Mouse (Mus musculus): ENCODE results near the gene Cdk15. TPM values are rescaled to one million over a fixed set of nuclear protein-coding genes. Genes with fewer than 3 reads are reported as not detected.

The Cdk15 gene
- polyA plus RNA-seq, 1 experiment: 0.12 TPM

DNA sequence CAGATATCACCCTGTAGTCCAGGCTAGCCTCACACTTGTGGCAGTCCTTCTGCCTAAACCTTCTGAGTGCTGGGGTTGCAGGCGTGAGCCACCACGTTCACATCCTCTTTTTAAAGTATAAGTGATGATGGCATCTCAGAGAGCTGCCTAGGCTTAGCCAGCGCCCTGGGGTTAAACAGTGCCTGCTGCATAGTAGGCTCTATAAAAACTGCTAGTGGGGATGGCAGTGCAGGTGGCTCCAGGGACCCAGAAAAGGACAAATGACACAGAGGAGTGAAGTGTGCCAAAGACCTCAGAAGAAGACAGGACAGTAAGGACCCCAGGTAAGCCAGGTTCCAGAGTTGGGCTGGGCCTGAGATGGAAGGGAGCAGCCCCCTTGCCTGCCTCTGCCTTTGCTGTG is 104.1 kb downstream of the Cdk15 start:
- Histone ChIP-seq H3K4me1 (replicated peaks; ENCODE audit: control insufficient read depth, insufficient read depth, low read length) (no peaks in the 10 kb centered on the region), H3K4me3 (ENCODE audit: control insufficient read depth, insufficient read depth, low read length) (no peak overlapping the region), H3K36me3 (ENCODE audit: control insufficient read depth, insufficient read depth, low read length) (no peaks in the 10 kb centered on the region), H3K27ac (ENCODE audit: control insufficient read depth, insufficient read depth, low read length) (no peak overlapping the region), H3K27me3 (ENCODE audit: control insufficient read depth, insufficient read depth, low read length) (no peaks in the 10 kb centered on the region)
- 64% methylated on average over 3 of the region's 3 CpGs for WGBS
- no peak for DNase-seq
- no peak for TF ChIP-seq POLR2A (IDR thresholded peaks at IDR 0.05; ENCODE audit: control insufficient read depth, extremely low read depth, insufficient read depth, low read length, poor library complexity)
- no peak for TF ChIP-seq CTCF (IDR thresholded peaks at IDR 0.05; ENCODE audit: borderline replicate concordance, control insufficient read depth, extremely low read depth, insufficient read depth, low read length, poor library complexity)

DNA sequence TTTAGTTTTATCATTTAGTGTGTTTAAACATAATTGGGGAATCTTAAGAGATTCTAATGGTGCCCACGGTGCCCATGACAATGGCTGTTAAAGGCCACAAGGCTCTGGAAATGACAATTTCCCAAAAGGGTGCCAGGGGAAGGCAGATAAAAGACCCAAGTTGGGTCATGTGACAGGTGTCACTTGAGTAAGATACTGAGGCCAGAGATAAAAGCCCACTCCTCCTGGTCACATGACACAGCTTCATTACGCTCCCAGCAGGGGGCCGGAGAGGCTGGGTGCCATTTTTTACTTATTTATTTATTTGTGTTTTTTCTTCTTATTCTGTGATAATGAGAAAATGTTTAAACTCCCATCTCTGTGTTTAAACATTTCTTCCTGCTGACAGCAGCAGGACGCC is 104.8 kb downstream of the Cdk15 start:
- H3K27me3 ChIP-seq (ENCODE audit: control insufficient read depth, insufficient read depth, low read length): no peaks in the 10 kb centered on the region
- no peak overlapping the region for H3K4me3 ChIP-seq (ENCODE audit: control insufficient read depth, insufficient read depth, low read length)
- H3K27ac ChIP-seq (ENCODE audit: control insufficient read depth, insufficient read depth, low read length): no peak overlapping the region
- TF ChIP-seq CTCF (IDR thresholded peaks at IDR 0.05; ENCODE audit: borderline replicate concordance, control insufficient read depth, extremely low read depth, insufficient read depth, low read length, poor library complexity) (no peak), POLR2A (IDR thresholded peaks at IDR 0.05; ENCODE audit: control insufficient read depth, extremely low read depth, insufficient read depth, low read length, poor library complexity) (no peak)
- no peak for DNase-seq
- WGBS: 96% methylated on average over 4 of the region's 4 CpGs
- no peaks in the 10 kb centered on the region for H3K36me3 ChIP-seq (ENCODE audit: control insufficient read depth, insufficient read depth, low read length)
- no peaks in the 10 kb centered on the region for H3K4me1 ChIP-seq (replicated peaks; ENCODE audit: control insufficient read depth, insufficient read depth, low read length)

DNA sequence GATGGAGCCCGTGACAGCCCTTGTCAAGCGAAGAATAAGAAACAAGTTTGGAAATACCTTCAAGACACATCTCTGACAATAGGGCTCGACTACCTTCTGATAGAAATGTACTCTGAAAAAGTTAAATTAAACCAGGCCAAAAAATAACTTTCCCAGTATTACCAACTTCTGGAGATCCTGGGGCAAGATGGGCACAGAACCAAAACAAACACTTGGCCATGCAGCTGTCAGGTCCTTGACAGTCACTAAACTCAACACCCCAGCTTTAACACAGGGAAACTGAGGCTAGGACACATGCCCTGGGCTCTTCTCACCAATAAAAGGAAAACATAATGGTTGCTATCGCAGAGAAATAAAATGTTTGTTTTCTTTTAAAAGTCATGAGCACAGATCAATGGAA is 105.3 kb downstream of the Cdk15 start:
- 97% methylated on average over 4 of the region's 4 CpGs for WGBS
- no peak for DNase-seq
- Histone ChIP-seq H3K27ac (ENCODE audit: control insufficient read depth, insufficient read depth, low read length) (no peak overlapping the region), H3K27me3 (ENCODE audit: control insufficient read depth, insufficient read depth, low read length) (no peaks in the 10 kb centered on the region), H3K4me3 (ENCODE audit: control insufficient read depth, insufficient read depth, low read length) (no peak overlapping the region), H3K4me1 (replicated peaks; ENCODE audit: control insufficient read depth, insufficient read depth, low read length) (no peaks in the 10 kb centered on the region), H3K36me3 (ENCODE audit: control insufficient read depth, insufficient read depth, low read length) (no peaks in the 10 kb centered on the region)
- no peak for TF ChIP-seq POLR2A (IDR thresholded peaks at IDR 0.05; ENCODE audit: control insufficient read depth, extremely low read depth, insufficient read depth, low read length, poor library complexity)
- no peak for TF ChIP-seq CTCF (IDR thresholded peaks at IDR 0.05; ENCODE audit: borderline replicate concordance, control insufficient read depth, extremely low read depth, insufficient read depth, low read length, poor library complexity)

DNA sequence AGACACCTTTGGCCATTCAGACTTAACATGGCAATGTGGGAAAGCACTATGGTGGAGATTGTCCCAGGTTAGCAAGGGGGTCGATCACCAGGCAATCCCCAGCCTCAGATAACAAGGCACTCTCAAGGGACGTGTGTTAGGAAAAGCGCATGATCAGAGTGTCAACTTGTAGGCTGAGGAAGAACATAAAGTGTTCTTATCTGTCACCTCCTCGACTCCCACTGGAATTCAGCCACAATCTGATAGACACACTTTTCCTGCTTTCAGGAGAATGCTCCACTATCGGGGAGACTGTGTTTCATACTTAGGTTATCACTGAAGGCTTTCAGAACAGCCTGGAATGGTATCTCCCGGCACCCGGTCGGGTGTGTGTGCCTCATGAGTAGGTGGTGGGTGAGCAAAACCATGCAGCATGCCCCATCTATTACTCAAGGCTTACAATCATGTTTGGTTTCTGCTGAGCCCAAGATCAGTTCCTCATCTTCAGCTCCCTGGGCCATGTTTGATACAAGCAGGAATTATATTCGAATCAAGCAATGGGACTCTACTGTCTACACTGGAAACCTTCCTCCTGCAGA is 107.8 kb downstream of the Cdk15 start:
- WGBS: 74% methylated on average over 9 of the region's 9 CpGs
- Histone ChIP-seq H3K36me3 (ENCODE audit: control insufficient read depth, insufficient read depth, low read length) (no peaks in the 10 kb centered on the region), H3K27ac (ENCODE audit: control insufficient read depth, insufficient read depth, low read length) (no peak overlapping the region), H3K4me3 (ENCODE audit: control insufficient read depth, insufficient read depth, low read length) (no peak overlapping the region), H3K27me3 (ENCODE audit: control insufficient read depth, insufficient read depth, low read length) (no peaks in the 10 kb centered on the region), H3K4me1 (replicated peaks; ENCODE audit: control insufficient read depth, insufficient read depth, low read length) (no peaks in the 10 kb centered on the region)
- DNase-seq: no peak
- no peak for TF ChIP-seq POLR2A (IDR thresholded peaks at IDR 0.05; ENCODE audit: control insufficient read depth, extremely low read depth, insufficient read depth, low read length, poor library complexity)
- no peak for TF ChIP-seq CTCF (IDR thresholded peaks at IDR 0.05; ENCODE audit: borderline replicate concordance, control insufficient read depth, extremely low read depth, insufficient read depth, low read length, poor library complexity)

DNA sequence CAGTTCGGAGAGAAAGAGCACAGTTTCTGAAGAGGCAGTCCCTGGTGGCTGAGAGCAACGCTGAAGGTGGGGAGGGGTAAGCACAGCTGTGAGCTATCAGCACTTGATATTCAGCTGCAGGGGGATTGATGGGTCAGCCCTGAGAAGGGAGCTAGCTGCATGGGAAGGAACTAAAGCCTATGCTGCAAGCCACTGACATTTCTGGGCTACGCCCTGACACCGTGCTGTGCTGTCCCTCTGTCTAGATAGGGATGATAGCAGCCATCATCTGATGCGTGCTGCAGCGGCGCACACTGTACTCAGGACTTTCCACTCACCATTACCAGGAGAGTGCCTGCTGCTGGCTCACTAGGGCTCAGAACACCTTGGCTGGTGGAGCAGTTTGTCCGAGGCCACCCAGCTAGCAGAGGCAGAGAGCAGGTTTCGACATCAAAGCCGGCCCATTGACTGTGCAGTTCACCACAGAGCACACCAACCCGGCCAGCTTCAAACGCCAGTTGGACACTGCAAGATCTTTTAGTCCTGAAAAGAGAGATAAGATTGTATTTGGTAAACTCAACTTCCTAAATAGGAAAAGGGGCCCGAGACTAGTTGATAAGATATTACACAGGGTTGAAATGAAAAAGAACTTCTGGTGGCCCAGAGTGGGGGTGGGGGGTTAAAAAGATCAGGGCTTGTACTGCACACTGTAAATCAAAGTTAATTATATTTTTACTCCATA is 111.4 kb downstream of the Cdk15 start:
- no peaks in the 10 kb centered on the region for H3K36me3 ChIP-seq (ENCODE audit: control insufficient read depth, insufficient read depth, low read length)
- WGBS: 30% methylated on average over 13 of the region's 13 CpGs
- H3K4me1 ChIP-seq (replicated peaks; ENCODE audit: control insufficient read depth, insufficient read depth, low read length): no peaks in the 10 kb centered on the region
- H3K4me3 ChIP-seq (ENCODE audit: control insufficient read depth, insufficient read depth, low read length): no peak overlapping the region
- TF ChIP-seq POLR2A (IDR thresholded peaks at IDR 0.05; ENCODE audit: control insufficient read depth, extremely low read depth, insufficient read depth, low read length, poor library complexity): no peak
- TF ChIP-seq CTCF (IDR thresholded peaks at IDR 0.05; ENCODE audit: borderline replicate concordance, control insufficient read depth, extremely low read depth, insufficient read depth, low read length, poor library complexity): no peak
- no peak for DNase-seq
- no peak overlapping the region for H3K27ac ChIP-seq (ENCODE audit: control insufficient read depth, insufficient read depth, low read length)
- H3K27me3 ChIP-seq (ENCODE audit: control insufficient read depth, insufficient read depth, low read length): no peaks in the 10 kb centered on the region

DNA sequence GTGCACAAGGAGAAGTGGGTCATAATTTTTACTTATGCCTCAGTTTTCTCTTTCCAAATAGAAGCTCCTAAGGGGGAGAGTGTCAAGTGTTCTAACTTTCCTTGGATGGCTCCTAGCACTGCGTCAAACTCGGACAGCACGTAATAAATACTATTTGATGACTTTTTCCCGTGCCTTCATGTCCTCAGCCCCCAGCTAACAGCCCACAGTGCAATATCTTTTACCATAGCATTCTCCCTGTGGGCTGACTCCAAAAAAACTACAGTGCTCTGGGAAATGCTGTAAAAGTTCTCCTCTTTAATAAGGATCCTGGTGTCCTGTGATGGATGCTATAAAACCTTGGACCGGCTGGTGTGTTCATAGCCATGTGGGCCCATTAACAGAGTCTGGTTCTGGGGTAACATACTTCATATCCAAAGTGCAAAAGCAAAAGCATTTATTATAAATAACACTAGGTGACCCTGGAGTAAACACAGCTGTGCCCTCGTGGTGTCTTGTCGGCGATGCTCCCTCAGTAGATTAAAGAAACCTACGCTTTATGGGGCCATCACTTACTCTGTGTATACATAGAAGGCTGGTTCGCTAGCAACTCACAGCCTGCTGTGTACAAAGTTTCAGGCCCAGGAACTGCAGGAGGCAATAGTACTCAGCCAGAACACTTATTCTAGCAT is 112.1 kb downstream of the Cdk15 start:
- WGBS: 81% methylated on average over 10 of the region's 10 CpGs

More for the DNA sequence above, 112.1 kb downstream of the Cdk15 start:
- Histone ChIP-seq H3K27me3 (ENCODE audit: control insufficient read depth, insufficient read depth, low read length) (no peaks in the 10 kb centered on the region), H3K4me3 (ENCODE audit: control insufficient read depth, insufficient read depth, low read length) (no peak overlapping the region), H3K27ac (ENCODE audit: control insufficient read depth, insufficient read depth, low read length) (no peak overlapping the region), H3K4me1 (replicated peaks; ENCODE audit: control insufficient read depth, insufficient read depth, low read length) (no peaks in the 10 kb centered on the region), H3K36me3 (ENCODE audit: control insufficient read depth, insufficient read depth, low read length) (no peaks in the 10 kb centered on the region)
- no peak for DNase-seq
- TF ChIP-seq POLR2A (IDR thresholded peaks at IDR 0.05; ENCODE audit: control insufficient read depth, extremely low read depth, insufficient read depth, low read length, poor library complexity) (no peak), CTCF (IDR thresholded peaks at IDR 0.05; ENCODE audit: borderline replicate concordance, control insufficient read depth, extremely low read depth, insufficient read depth, low read length, poor library complexity) (no peak)
